Mouse (Mus musculus) kidney, postnatal 14 days (tissue): ENCODE data around the gene Plcb2.

Experiments used
- DNase-seq: peaks from one replicate; pipeline ENCODE4 v3.0.0; 2022; ENCODE audit warnings: mixed read lengths

The Plcb2 gene

GRCm38 (mm10) chr2:118682544-118683260, 45.5 kb downstream of the Plcb2 start:
- DNase-seq = peak; percentile 68

GRCm38 (mm10) chr2:118680926-118681325, 47.3 kb downstream of the Plcb2 start:
- no peak for DNase-seq

GRCm38 (mm10) chr2:118679577-118679976, 48.7 kb downstream of the Plcb2 start:
- DNase-seq = no peak

GRCm38 (mm10) chr2:118677817-118678216, 50.4 kb downstream of the Plcb2 start:
- DNase-seq = peak; percentile 33

GRCm38 (mm10) chr2:118676839-118677741, 51.1 kb downstream of the Plcb2 start:
- peak; percentile 49 for DNase-seq

GRCm38 (mm10) chr2:118674500-118674899, 53.7 kb downstream of the Plcb2 start:
- no peak for DNase-seq

- DNase-seq = no peak
Measured at GRCm38 (mm10) chr2:118673686-118674465, 54.4 kb downstream of the Plcb2 start.

GRCm38 (mm10) chr2:118671728-118672127, 56.5 kb downstream of the Plcb2 start:
- no peak for DNase-seq

- DNase-seq = peak; percentile 79
Measured at GRCm38 (mm10) chr2:118669785-118670184, 58.5 kb downstream of the Plcb2 start.

- peak; percentile 82 for DNase-seq
Measured at GRCm38 (mm10) chr2:118669245-118669644, 59.0 kb downstream of the Plcb2 start.

- DNase-seq = no peak
Measured at GRCm38 (mm10) chr2:118667181-118667580, 61.1 kb downstream of the Plcb2 start.

GRCm38 (mm10) chr2:118665616-118666015, 62.6 kb downstream of the Plcb2 start:
- DNase-seq = peak; percentile 56

GRCm38 (mm10) chr2:118664975-118665516, 63.2 kb downstream of the Plcb2 start:
- DNase-seq = peak; percentile 41

GRCm38 (mm10) chr2:118663804-118664766, 64.2 kb downstream of the Plcb2 start:
- peak; percentile 27 for DNase-seq

GRCm38 (mm10) chr2:118662902-118663803, 65.1 kb downstream of the Plcb2 start, which contains the start of gene Pak6:
Gene Pak6 (plus strand): TSS chr2:118663303.
- peak; percentile 28 for DNase-seq

- no peak for DNase-seq
Measured at GRCm38 (mm10) chr2:118661891-118662290, 66.3 kb downstream of the Plcb2 start.

- DNase-seq = peak; percentile 54
Measured at GRCm38 (mm10) chr2:118659998-118660452, 68.2 kb downstream of the Plcb2 start.

- DNase-seq = no peak
Measured at GRCm38 (mm10) chr2:118659493-118659892, 68.7 kb downstream of the Plcb2 start.

GRCm38 (mm10) chr2:118659077-118659476, 69.2 kb downstream of the Plcb2 start:
- peak; percentile 58 for DNase-seq

GRCm38 (mm10) chr2:118658457-118658856, 69.8 kb downstream of the Plcb2 start:
- peak; percentile 39 for DNase-seq
